Mouse (Mus musculus): ENCODE results near the gene Dexi.

Gene Dexi

GRCm38 (mm10) chr16:10542698-10543365 is at the start of gene Dexi:
Dexi (minus strand) TSS chr16:10543054.
- DNase-seq (ENCODE audit: extremely low read depth, low read depth), result peak; percentile 94

- no peak for DNase-seq (ENCODE audit: extremely low read depth, low read depth)
Observed at GRCm38 (mm10) chr16:10586546-10586945, 43.7 kb upstream of the Dexi start.

DNA sequence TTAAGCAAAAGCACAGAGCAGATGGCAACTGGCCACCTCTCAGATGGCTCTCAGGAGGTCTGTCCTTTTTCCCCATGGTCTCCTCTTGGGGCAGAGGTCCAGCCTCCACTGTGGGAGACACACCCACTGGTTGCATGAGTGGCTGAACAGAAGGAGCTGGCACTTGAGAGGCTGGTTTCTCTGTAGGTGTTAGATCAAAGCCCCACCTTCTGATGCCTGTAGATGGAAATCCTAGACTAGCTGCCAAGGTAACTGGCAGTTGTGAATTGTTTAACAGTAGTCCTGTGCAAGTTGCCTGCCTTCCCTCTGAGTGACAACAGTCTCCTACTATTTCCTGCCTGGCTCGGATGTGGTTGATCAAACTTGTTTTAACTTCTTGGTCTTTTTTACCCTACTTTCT is 42.3 kb upstream of the Dexi start:
- DNase-seq (ENCODE audit: extremely low read depth, low read depth), result no peak

DNA sequence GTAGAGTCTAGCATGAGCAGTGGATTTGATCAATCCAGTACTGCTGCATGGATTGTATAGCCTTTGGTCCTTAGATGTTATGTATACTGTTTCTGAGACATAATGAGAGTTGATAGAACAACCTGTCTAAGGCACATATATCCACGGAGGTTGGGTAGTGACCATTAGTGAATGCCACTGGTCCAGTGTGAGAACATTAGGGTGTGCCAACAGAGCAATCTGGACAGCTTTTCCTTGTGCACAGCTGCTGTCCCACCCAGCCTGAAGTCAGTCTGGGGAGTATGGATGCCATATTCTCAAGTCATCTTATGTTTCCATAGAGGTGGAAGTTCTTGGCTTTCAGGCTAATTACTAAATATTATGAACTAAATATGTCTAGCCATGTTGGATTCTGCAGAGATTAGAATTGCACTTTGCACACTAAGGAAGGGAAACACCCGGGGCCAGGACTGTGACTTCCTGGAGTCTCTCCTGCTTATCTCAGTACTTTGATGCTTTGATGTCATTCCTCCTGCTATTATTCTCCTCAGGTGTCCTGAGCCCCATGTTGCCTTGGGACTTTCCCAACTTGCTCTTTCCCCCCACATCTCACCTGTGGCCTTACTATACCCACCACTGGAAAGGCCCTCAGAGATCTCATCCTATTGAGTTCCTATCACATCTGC is 38.5 kb upstream of the Dexi start:
- DNase-seq (ENCODE audit: extremely low read depth, low read depth), result no peak

DNA sequence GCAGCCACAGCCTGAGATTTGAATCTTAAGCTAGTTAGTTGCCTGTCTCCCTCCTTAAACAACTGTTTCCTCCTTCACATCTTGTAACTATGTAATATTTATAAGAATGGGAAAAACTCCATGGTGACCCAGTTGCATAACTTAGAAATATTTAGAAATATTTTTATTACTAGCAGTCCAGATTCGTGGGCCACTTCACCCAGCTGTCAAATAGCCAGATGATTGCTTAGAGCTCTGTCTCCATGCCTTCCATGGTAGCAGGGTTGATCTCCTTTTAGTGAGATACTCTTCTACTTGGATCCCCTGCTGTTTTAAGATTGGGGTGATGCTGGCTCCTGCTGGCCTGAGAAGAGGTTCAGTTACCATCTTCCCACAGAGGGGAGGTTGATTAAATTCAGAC is 35.5 kb upstream of the Dexi start:
- DNase-seq (ENCODE audit: extremely low read depth, low read depth), result no peak

DNA sequence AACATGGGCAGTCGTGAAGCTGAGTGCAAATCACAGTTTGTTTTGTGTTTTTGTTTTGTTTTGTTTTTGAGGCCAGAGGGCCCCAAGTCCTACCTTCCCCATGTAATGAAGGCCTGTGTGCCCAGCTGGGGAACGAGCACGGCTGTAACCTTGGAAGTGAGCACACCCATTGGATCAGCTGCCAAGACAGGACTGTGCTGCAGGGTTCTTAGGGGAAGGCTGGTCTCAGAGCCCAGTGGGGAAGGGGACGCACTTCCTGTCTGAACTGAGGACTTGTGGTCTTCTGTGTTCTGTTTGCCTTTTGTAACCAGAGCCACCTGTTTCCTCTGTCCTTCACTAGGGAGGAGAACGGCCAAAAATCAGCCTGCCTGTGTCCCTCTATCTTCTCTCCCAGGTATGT is 34.7 kb upstream of the Dexi start:
- DNase-seq (ENCODE audit: extremely low read depth, low read depth), result no peak

DNA sequence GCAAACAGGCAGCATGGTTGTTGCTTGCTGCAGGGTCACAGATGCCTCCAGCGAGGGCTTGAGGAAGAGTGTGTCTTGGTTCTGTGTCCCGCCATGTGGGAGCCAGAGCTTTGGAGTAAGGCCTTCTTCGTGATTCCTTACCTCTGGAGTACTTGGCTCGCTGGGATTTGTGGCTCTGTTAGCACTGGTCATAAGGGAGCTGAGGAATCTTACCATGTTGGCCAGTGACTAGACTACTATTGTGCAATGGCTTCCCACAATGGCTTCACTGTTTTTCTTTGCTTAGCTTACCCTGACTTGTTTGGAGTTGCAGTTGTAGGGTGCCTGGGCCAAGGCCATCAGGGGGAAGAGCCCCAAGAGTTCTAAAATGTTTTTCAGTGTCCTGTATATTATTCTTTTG is 33.1 kb upstream of the Dexi start:
- DNase-seq (ENCODE audit: extremely low read depth, low read depth), result no peak

DNA sequence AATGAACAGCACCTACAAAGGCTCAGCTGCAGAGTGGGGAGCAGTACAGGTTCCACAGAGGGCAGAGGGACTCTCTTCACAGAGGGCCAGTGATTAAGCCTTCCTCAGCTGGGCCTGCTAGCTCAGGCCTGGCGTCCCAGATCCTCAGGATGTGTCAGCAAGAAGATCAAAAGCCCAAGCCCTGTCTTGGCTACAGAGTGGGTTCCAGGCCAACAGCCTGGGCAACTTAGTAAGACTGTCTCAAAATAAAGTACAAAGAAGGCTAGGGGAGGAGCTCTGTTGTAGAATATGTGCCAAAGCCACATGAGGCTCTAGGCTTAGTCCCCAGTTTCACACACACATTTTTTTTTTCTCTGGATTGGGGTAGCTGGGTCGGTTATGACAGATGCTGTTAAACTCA is 32.1 kb upstream of the Dexi start:
- no peak for DNase-seq (ENCODE audit: extremely low read depth, low read depth)

DNA sequence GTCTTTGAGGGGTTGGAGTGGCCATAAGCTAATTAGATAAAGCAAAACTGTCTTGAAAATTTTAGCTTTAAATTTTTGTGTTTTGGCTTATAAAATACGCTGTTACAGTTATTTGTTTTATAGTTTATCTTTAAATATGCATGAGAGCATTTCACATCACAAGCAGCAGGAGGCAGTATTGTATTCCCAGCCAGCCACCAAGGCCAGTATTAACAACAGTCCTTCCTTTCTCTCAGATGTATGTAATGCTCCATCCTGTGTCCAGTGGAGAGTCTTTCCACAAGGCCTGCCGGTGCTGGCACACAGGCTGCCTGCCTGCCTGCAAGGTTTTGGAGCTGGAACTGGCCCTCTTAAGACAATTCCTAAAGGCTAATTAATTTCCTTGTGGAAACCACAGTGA is 29.0 kb upstream of the Dexi start:
- DNase-seq (ENCODE audit: extremely low read depth, low read depth), result peak; percentile 17

DNA sequence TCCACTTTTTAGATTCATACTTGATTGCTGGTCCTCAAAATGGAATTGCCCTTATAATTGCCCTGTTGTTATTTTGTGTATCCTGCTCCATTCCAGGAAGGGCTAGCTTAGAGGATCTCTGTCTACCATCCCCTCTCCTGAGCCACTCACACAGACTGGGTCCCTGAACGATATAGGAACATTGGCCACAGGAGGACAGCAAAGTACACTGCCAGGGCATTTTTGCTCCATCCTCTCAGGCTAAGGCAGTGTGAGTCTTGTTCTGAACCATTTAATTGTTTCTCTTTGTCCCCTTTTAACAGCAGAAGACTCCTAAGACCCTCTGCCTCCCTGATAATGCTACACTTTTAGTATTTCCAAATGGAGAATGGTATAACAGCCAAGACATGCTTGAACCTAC is 27.9 kb upstream of the Dexi start:
- DNase-seq (ENCODE audit: extremely low read depth, low read depth), result no peak

- no peak for DNase-seq (ENCODE audit: extremely low read depth, low read depth)
Observed at GRCm38 (mm10) chr16:10569809-10570395, 27.0 kb upstream of the Dexi start.

DNA sequence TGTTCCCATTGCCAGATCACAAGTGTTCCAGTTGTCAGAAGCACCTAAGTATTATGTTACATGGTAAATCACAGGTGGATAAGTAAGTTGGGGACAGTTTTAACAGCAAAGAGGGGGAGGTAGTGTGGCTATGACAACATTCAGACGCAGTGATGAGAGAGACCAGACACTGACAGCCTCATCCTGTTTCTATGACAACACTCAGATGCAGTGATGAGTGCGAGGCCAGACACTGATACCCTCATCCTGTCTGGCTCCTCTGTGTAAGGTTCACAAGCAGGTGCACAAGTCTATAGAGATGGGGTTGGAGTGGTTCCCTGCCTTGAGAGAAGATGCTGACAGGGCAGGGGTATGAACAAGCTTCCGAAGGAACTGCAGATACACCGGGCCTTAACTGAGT is 24.3 kb upstream of the Dexi start:
- DNase-seq (ENCODE audit: extremely low read depth, low read depth), result no peak

DNA sequence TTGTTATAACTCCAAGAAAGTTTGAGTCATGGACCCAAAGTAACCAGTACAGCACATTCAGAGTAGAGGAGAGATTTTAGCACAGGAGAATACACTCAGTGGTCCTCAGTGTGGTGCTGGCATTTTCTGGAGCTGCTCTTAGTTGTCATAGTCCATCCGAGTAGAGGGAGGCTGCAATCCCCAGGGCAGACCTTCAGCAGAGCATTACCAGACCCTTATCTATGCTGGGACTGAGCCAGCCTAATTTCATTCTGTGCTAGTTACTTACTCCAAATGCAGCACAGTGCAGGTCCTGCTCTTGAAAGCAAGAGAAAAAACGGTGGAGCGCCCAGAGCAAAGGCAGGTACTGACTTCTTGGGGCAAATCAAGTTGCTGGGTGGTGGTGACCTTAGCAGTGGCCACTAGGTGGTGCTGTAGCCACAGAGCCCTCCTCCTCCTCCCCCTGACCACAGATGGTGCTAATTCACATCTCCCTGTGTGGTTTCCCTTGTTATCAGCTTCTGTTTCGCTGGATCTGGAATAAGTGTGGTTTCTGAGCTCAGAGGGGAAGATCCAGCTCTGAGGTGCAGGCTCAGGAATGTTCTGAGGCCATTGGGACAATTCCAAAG is 22.5 kb upstream of the Dexi start:
- no peak for DNase-seq (ENCODE audit: extremely low read depth, low read depth)

- DNase-seq (ENCODE audit: extremely low read depth, low read depth), result no peak
Observed at GRCm38 (mm10) chr16:10559991-10560390, 17.1 kb upstream of the Dexi start.

GRCm38 (mm10) chr16:10553858-10554257 is 11.0 kb upstream of the Dexi start:
- no peak for DNase-seq (ENCODE audit: extremely low read depth, low read depth)

DNA sequence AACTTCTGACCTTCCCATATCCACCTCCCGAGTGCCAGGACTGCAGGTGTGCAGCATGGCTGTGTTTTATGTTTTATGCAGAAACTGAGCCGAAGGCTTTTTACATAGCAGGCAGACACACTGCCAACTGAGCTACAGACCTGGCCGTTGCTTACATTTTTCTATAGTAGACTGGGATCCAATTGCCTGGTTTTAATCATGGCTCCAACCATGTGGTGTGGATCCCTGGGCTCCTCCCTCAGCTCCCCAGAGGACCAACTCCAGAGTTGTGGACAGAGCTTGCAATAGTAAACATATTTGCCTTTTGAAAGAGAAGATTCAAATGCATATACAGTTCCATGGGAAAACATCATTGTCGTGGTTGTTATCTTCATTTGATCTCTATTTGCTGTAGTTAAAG is 8.7 kb upstream of the Dexi start:
- DNase-seq (ENCODE audit: extremely low read depth, low read depth), result no peak

- no peak for DNase-seq (ENCODE audit: extremely low read depth, low read depth)
Observed at GRCm38 (mm10) chr16:10549600-10549999, 6.7 kb upstream of the Dexi start.

GRCm38 (mm10) chr16:10548938-10549337 is 6.1 kb upstream of the Dexi start:
- no peak for DNase-seq (ENCODE audit: extremely low read depth, low read depth)

DNA sequence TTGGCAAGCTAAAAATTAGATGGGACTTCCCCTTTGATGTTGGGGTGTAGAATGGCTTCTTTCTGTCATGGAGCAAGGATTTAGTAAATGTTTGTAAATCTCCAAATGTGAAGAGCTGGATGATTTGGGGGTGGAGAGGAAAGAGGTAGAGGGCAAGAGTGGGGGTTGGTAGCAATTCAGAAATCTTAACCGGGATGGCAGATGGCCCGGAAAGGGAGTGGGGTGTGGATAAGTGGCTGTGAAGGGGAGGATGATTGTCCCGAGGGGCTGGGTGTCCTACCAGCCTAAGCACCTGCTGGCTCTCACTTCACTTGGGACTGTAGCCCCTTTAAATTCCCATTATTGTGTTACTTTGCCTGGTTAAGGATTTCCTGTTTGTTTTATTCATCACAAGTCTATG is 4.0 kb upstream of the Dexi start:
- DNase-seq (ENCODE audit: extremely low read depth, low read depth), result no peak

DNA sequence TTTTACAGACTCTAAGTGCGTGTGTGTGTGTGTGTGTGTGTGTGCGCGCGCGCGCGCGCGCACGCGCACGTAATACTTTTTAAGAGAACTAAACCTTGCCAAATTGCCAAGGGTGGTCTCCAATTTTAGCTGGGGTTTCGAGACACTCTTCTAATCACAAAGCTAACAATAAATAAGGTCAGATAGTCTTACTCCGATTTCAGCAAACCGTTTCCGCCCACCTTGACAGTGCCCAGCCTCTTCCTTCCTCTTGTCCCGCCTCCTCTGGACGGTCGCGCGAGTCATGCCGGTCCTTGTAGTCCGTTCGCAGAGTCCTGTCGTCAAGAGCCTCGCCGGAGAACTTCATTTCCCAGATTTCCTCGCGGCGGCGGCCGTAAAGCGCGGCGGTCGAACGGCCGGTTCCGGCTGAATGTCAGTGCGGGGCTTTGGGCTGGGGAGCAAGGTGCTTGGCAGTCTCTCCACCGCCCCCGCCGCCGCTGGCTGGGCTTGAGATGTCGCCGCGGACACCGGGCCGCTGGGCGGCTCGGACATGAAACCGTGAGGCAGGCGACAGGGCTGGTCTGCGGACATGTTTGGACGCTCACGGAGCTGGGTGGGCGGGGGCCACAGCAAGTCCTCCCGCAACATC is 2.3 kb upstream of the Dexi start, which contains the start of gene Clec16a:
TSS of gene Clec16a (plus strand) at position 345 of the 628 bp plus-strand sequence.
- DNase-seq (ENCODE audit: extremely low read depth, low read depth), result peak; percentile 92

DNA sequence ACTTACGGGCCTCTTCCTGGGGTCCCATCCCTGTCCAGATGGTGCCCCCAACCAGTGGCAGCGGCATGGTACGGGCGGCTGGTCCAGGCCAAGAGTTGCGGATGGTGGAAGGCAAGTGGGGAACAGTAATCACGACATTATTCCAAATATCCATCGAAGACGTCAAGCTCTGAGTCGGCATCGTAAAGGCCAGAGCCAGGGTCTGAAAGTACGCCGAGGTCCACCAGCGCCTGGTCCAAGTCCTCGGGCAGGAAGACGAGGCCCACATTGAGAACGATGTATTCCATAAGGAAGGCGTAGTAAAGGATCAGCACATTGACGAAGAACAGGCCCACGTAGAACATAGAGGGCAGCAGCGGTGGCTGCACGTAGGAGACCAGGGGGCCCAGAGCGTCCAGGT is 588 bp downstream of the Dexi start:
- no peak for DNase-seq (ENCODE audit: extremely low read depth, low read depth)

GRCm38 (mm10) chr16:10541598-10541930 is 1.3 kb downstream of the Dexi start:
- no peak for DNase-seq (ENCODE audit: extremely low read depth, low read depth)
